Mouse (Mus musculus) kidney, postnatal 0 days (tissue): ENCODE data around the gene P2ry13. TPM values are rescaled to one million over a fixed set of nuclear protein-coding genes. Genes with fewer than 3 reads are reported as not detected.

Experiments used
- ATAC-seq: fragments of 200-750 bp; cut with Nextera tagmentation; replicated peaks from 2 replicates; pipeline ENCODE4 v1.8.0; 2017; ENCODE audit warnings: low read depth, moderate number of reproducible peaks, moderate TSS enrichment, moderate library complexity; ENCODE audit not compliant: low FRiP score
- DNase-seq: peaks from one replicate; pipeline ENCODE4 v3.0.0-alpha.2; 2016; ENCODE audit warnings: low spot score
- H3K27ac ChIP-seq: fragments of 300-500 bp; sonication (generic); 2 replicates; pipeline ENCODE4 v1.5.1; 2014; ENCODE audit warnings: mild to moderate bottlenecking
- H3K27me3 ChIP-seq: fragments of 300-500 bp; sonication (generic); 2 replicates; pipeline ENCODE4 v1.6.1; 2014; ENCODE audit warnings: low read length, mixed read lengths; ENCODE audit not compliant: insufficient read depth
- H3K36me3 ChIP-seq: fragments of 300-500 bp; sonication (generic); 2 replicates; pipeline ENCODE4 v1.6.1; 2014; ENCODE audit warnings: low read length, mixed read lengths; ENCODE audit not compliant: insufficient read depth
- H3K4me1 ChIP-seq: fragments of 300-500 bp; sonication (generic); replicated peaks from 2 replicates; pipeline ENCODE4 v1.6.1; 2014; ENCODE audit warnings: antibody characterized with exemption, low read length, mixed read lengths; ENCODE audit not compliant: insufficient read depth
- H3K4me2 ChIP-seq: fragments of 300-500 bp; sonication (generic); 2 replicates; pipeline ENCODE4 v1.6.1; 2014; ENCODE audit warnings: mild to moderate bottlenecking, low read length, moderate library complexity, mixed read lengths
- H3K4me3 ChIP-seq: fragments of 300-500 bp; sonication (generic); replicated peaks from 2 replicates; pipeline ENCODE4 v1.5.1; 2014; ENCODE audit warnings: low read depth, low read length
- H3K9ac ChIP-seq: fragments of 300-500 bp; sonication (generic); 2 replicates; pipeline ENCODE4 v1.6.1; 2014; ENCODE audit warnings: low read depth, low read length
- H3K9me3 ChIP-seq: fragments of 300-500 bp; sonication (generic); replicated peaks from 2 replicates; pipeline ENCODE4 v1.6.1; 2016; ENCODE audit warnings: low read length, inconsistent platforms, mixed read lengths
- CTCF ChIP-seq: IDR thresholded peaks from 2 replicates; pipeline ENCODE4 v1.5.1; 2016; ENCODE audit warnings: antibody characterized with exemption, low read depth, mild to moderate bottlenecking, moderate library complexity
- WGBS: fragments of 180-500 bp; shearing (Covaris S2); extraction: QIAGEN DNeasy Blood & Tissue Kit; methylation state at CpG from one replicate; pipeline ENCODE4 v1.1.7; 2014; 5-methylcytosine and 5-hydroxymethylcytosine counted together
- polyA plus RNA-seq: library from polyadenylated mRNA; unstranded; fragments of >200 nt; fragmentation: Nextera tagmentation; extraction: Ambion mirVana; gene quantifications from 2 replicates; pipeline ENCODE4 v1.2.1, GENCODE M21; 2015

The P2ry13 gene
- polyA plus RNA-seq, 1 experiment from 2014 or later = 0.86 TPM

GRCm38 (mm10) chr3:59204719-59205503, 5.8 kb downstream of the P2ry13 start:
- Histone ChIP-seq H3K4me3 (no peak overlapping the region), H3K9ac (no peak overlapping the region), H3K4me2 (no peak overlapping the region), H3K9me3 (no peaks in the 10 kb centered on the region), H3K36me3 (no peaks in the 10 kb centered on the region), H3K27me3 (no peaks in the 10 kb centered on the region), H3K4me1 (no peaks in the 10 kb centered on the region), H3K27ac (no peak overlapping the region)
- no peak for ATAC-seq
- no peak for TF ChIP-seq CTCF
- DNase-seq = no peak
- 70% methylated on average over 11 of the region's 11 CpGs for WGBS

GRCm38 (mm10) chr3:59203802-59204520, 6.7 kb downstream of the P2ry13 start:
- Histone ChIP-seq H3K4me1 (no peaks in the 10 kb centered on the region), H3K36me3 (no peaks in the 10 kb centered on the region), H3K9me3 (no peaks in the 10 kb centered on the region), H3K27ac (no peak overlapping the region), H3K4me2 (no peak overlapping the region), H3K9ac (no peak overlapping the region), H3K4me3 (no peak overlapping the region), H3K27me3 (no peaks in the 10 kb centered on the region)
- TF ChIP-seq CTCF = no peak
- DNase-seq = no peak
- ATAC-seq = no peak
- 63% methylated on average over 8 of the region's 8 CpGs for WGBS

- DNase-seq (no peak), ATAC-seq (no peak)
- 75% methylated on average over 4 of the region's 4 CpGs for WGBS
- no peak for TF ChIP-seq CTCF
- Histone ChIP-seq H3K27me3 (no peaks in the 10 kb centered on the region), H3K9me3 (no peaks in the 10 kb centered on the region), H3K9ac (no peak overlapping the region), H3K36me3 (no peaks in the 10 kb centered on the region), H3K4me3 (no peak overlapping the region), H3K27ac (no peak overlapping the region), H3K4me2 (no peak overlapping the region), H3K4me1 (no peaks in the 10 kb centered on the region)
Observed at GRCm38 (mm10) chr3:59197329-59197948, 13.2 kb downstream of the P2ry13 start.

GRCm38 (mm10) chr3:59194938-59195337, 15.7 kb downstream of the P2ry13 start, which contains the start of gene Gpr87:
Gpr87 (minus strand) TSS chr3:59195104.
- Histone ChIP-seq H3K4me3 (no peak within 1 kb of the TSS), H3K36me3 (no peaks in the 10 kb centered on the region), H3K9me3 (no peaks in the 10 kb centered on the region), H3K27me3 (no peaks in the 10 kb centered on the region), H3K9ac (no peak within 1 kb of the TSS), H3K27ac (no peak within 1 kb of the TSS), H3K4me1 (no peaks in the 10 kb centered on the region), H3K4me2 (no peak within 1 kb of the TSS)
- no peak for TF ChIP-seq CTCF
- ATAC-seq = no peak
- WGBS = 83% methylated on average over 7 of the region's 7 CpGs
- DNase-seq = no peak

DNA sequence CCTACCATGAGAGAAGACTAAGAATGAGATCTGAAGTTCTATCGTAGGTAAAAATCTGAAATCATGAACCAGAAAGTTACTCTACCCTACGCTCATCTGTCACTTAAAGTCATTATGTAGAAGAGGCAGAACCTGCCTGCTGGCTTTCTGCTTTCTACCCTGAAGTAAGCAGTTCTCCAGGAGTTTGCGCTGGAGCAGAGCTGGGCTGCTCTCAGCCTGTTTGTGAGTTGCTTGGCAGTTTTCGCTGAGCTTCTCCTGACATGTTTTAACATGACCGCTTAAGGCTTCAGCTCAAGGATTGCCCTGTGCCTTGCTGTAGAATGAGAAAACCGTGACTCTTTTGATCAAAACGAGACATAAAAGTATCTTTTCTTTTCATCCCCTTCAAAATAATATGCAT, 16.6 kb downstream of the P2ry13 start:
- no peaks in the 10 kb centered on the region for H3K27me3 ChIP-seq
- no peak overlapping the region for H3K4me3 ChIP-seq
- ATAC-seq (no peak), DNase-seq (no peak)
- WGBS = 85% methylated on average over 7 of the region's 7 CpGs
- no peak overlapping the region for H3K4me2 ChIP-seq
- no peaks in the 10 kb centered on the region for H3K4me1 ChIP-seq
- no peak for TF ChIP-seq CTCF
- H3K27ac ChIP-seq = no peak overlapping the region
- H3K9ac ChIP-seq = no peak overlapping the region
- no peaks in the 10 kb centered on the region for H3K36me3 ChIP-seq
- H3K9me3 ChIP-seq = no peaks in the 10 kb centered on the region

- Histone ChIP-seq H3K36me3 (no peaks in the 10 kb centered on the region), H3K4me3 (no peak overlapping the region), H3K9me3 (no peaks in the 10 kb centered on the region), H3K27ac (no peak overlapping the region), H3K9ac (no peak overlapping the region), H3K27me3 (no peaks in the 10 kb centered on the region), H3K4me2 (no peak overlapping the region), H3K4me1 (no peaks in the 10 kb centered on the region)
- WGBS = 94% methylated on average over 6 of the region's 6 CpGs
- no peak for TF ChIP-seq CTCF
- DNase-seq (no peak), ATAC-seq (no peak)
Observed at GRCm38 (mm10) chr3:59191674-59192073, 19.0 kb downstream of the P2ry13 start.
